Comparison of ENCODE assay signal across 7 mouse cellular contexts in genomic region chr13:49370916-49371315, GRCm38 (mm10). TPM values are rescaled to one million over a fixed set of nuclear protein-coding genes. Genes with fewer than 3 reads are reported as not detected.
DNase-seq lines count a peak whose midpoint lies in the region; ATAC-seq and TF ChIP-seq lines count a peak whose summit lies in the region.
"Not testable (repeated sequence)": the region's sequence is repeated elsewhere in the genome, so short reads cannot be mapped to it uniquely, and the experiment has no call there.

No protein-coding gene starts in this region.

- not testable (repeated sequence) for DNase-seq in embryonic facial prominence, embryonic 11.5 days (ENCODE audit: low spot score); limb, embryonic 14.5 days (ENCODE audit: low spot score)

- H3K4me1 ChIP-seq in embryonic facial prominence, embryonic 11.5 days (ENCODE audit: control insufficient read depth, insufficient read depth, low read length); limb, embryonic 14.5 days (ENCODE audit: control insufficient read depth, insufficient read depth, low read length): not testable (repeated sequence)
- H3K4me1 ChIP-seq in heart, embryonic 11.5 days (ENCODE audit: control insufficient read depth, insufficient read depth, low read length) = peaks cover 36% of the 10 kb centered on the region
- H3K4me1 ChIP-seq in hindbrain, embryonic 13.5 days (replicated peaks) = peaks cover 24% of the 10 kb centered on the region
- H3K4me1 ChIP-seq in kidney, embryonic 15.5 days = peaks cover 52% of the 10 kb centered on the region
- H3K4me1 ChIP-seq in lung, embryonic 16.5 days (replicated peaks; ENCODE audit: control insufficient read depth, insufficient read depth, low read length) = peaks cover 21% of the 10 kb centered on the region
- H3K4me1 ChIP-seq in neural tube, embryonic 15.5 days = peaks cover 11% of the 10 kb centered on the region; the same call in 1 of the 2 replicates

- not testable (repeated sequence) for TF ChIP-seq POLR2A in limb, embryonic 14.5 days (IDR thresholded peaks at IDR 0.05; ENCODE audit: borderline replicate concordance, extremely low read depth, insufficient read depth, insufficient read length)

- not testable (repeated sequence) for H3K4me3 ChIP-seq in embryonic facial prominence, embryonic 11.5 days (ENCODE audit: low read depth, low read length); heart, embryonic 11.5 days (ENCODE audit: low read depth, low read length); hindbrain, embryonic 13.5 days; kidney, embryonic 15.5 days (replicated peaks); limb, embryonic 14.5 days (replicated peaks; ENCODE audit: low read length); lung, embryonic 16.5 days (ENCODE audit: low read length); neural tube, embryonic 15.5 days (replicated peaks)

- not testable (repeated sequence) for H3K9ac ChIP-seq in embryonic facial prominence, embryonic 11.5 days (replicated peaks; ENCODE audit: low read length); hindbrain, embryonic 13.5 days; neural tube, embryonic 15.5 days (replicated peaks)
- peak overlapping the region; percentile 3; the same call in 1 of the 2 replicates for H3K9ac ChIP-seq in heart, embryonic 11.5 days (ENCODE audit: low read depth, low read length)
- H3K9ac ChIP-seq in kidney, embryonic 15.5 days = 0 out of 2 replicates have a peak overlapping the region, but pooled peaks have one; percentile 23
- H3K9ac ChIP-seq in limb, embryonic 14.5 days (ENCODE audit: low read depth, low read length, severe bottlenecking) = peak overlapping the region; percentile 21; the same call in 1 of the 2 replicates
- H3K9ac ChIP-seq in lung, embryonic 16.5 days (ENCODE audit: low read length) = peak overlapping the region; percentile 29

- WGBS in embryonic facial prominence, embryonic 11.5 days = 67% methylated on average over 5 of the region's 5 CpGs
- whole genome bisulfite sequencing in heart, embryonic 11.5 days (ENCODE audit: insufficient replicate concordance) = 67% methylated on average over 5 of the region's 5 CpGs
- 86% methylated on average over 5 of the region's 5 CpGs for WGBS in hindbrain, embryonic 13.5 days
- 18% methylated on average over 5 of the region's 5 CpGs for WGBS in kidney, embryonic 15.5 days
- WGBS in limb, embryonic 14.5 days = 83% methylated on average over 5 of the region's 5 CpGs
- WGBS in lung, embryonic 16.5 days = 45% methylated on average over 5 of the region's 5 CpGs
- 85% methylated on average over 5 of the region's 5 CpGs for WGBS in neural tube, embryonic 15.5 days

- H3K27me3 ChIP-seq in embryonic facial prominence, embryonic 11.5 days (ENCODE audit: control insufficient read depth, insufficient read depth, low read length); heart, embryonic 11.5 days (ENCODE audit: control insufficient read depth, insufficient read depth, low read length); hindbrain, embryonic 13.5 days; kidney, embryonic 15.5 days; limb, embryonic 14.5 days (ENCODE audit: control insufficient read depth, insufficient read depth, low read length); lung, embryonic 16.5 days (ENCODE audit: control insufficient read depth, insufficient read depth, low read depth, low read length); neural tube, embryonic 15.5 days (replicated peaks): not testable (repeated sequence)

- not testable (repeated sequence) for H3K36me3 ChIP-seq in embryonic facial prominence, embryonic 11.5 days (replicated peaks; ENCODE audit: control insufficient read depth, insufficient read depth, low read depth, low read length); heart, embryonic 11.5 days (ENCODE audit: control insufficient read depth, insufficient read depth, low read length)
- H3K36me3 ChIP-seq in hindbrain, embryonic 13.5 days = peaks cover 53% of the 10 kb centered on the region
- H3K36me3 ChIP-seq in kidney, embryonic 15.5 days = peaks cover 44% of the 10 kb centered on the region
- H3K36me3 ChIP-seq in limb, embryonic 14.5 days (ENCODE audit: control insufficient read depth, insufficient read depth, low read length) = peaks cover 40% of the 10 kb centered on the region
- H3K36me3 ChIP-seq in lung, embryonic 16.5 days (ENCODE audit: control insufficient read depth, insufficient read depth, low read length) = peaks cover 12% of the 10 kb centered on the region; the same call in 1 of the 2 replicates
- peaks cover 32% of the 10 kb centered on the region for H3K36me3 ChIP-seq in neural tube, embryonic 15.5 days

- not testable (repeated sequence) for ATAC-seq in embryonic facial prominence, embryonic 11.5 days (replicated peaks; ENCODE audit: insufficient number of reproducible peaks, low FRiP score, low TSS enrichment, low read depth); heart, embryonic 11.5 days (replicated peaks; ENCODE audit: insufficient number of reproducible peaks, low FRiP score, low TSS enrichment); hindbrain, embryonic 13.5 days (ENCODE audit: low FRiP score); kidney, embryonic 15.5 days (replicated peaks; ENCODE audit: low FRiP score); limb, embryonic 14.5 days (ENCODE audit: low FRiP score, low read depth); lung, embryonic 16.5 days (ENCODE audit: low read depth); neural tube, embryonic 15.5 days (ENCODE audit: low FRiP score)

- H3K4me2 ChIP-seq in embryonic facial prominence, embryonic 11.5 days (ENCODE audit: low read depth, low read length); heart, embryonic 11.5 days; hindbrain, embryonic 13.5 days; limb, embryonic 14.5 days (replicated peaks; ENCODE audit: low read depth, low read length, severe bottlenecking); lung, embryonic 16.5 days (ENCODE audit: low read depth, low read length); neural tube, embryonic 15.5 days: not testable (repeated sequence)
- H3K4me2 ChIP-seq in kidney, embryonic 15.5 days = 0 out of 2 replicates have a peak overlapping the region, but pooled peaks have one; percentile 7

- peak overlapping the region; percentile 52; the same call in 1 of the 2 replicates for H3K27ac ChIP-seq in embryonic facial prominence, embryonic 11.5 days (replicated peaks; ENCODE audit: low read depth, low read length)
- peak overlapping the region; percentile 83 for H3K27ac ChIP-seq in heart, embryonic 11.5 days (ENCODE audit: low read depth, low read length)
- peak overlapping the region; percentile 60 for H3K27ac ChIP-seq in hindbrain, embryonic 13.5 days
- peak overlapping the region; percentile 87 for H3K27ac ChIP-seq in kidney, embryonic 15.5 days
- not testable (repeated sequence) for H3K27ac ChIP-seq in limb, embryonic 14.5 days (replicated peaks; ENCODE audit: low read depth, low read length)
- peak overlapping the region; percentile 85 for H3K27ac ChIP-seq in lung, embryonic 16.5 days (ENCODE audit: low read length)
- H3K27ac ChIP-seq in neural tube, embryonic 15.5 days (replicated peaks) = peak overlapping the region; percentile 65; the same call in 1 of the 2 replicates

- not testable (repeated sequence) for H3K9me3 ChIP-seq in embryonic facial prominence, embryonic 11.5 days (replicated peaks; ENCODE audit: control insufficient read depth, low read length); heart, embryonic 11.5 days (replicated peaks; ENCODE audit: control insufficient read depth, low read length); hindbrain, embryonic 13.5 days; kidney, embryonic 15.5 days (replicated peaks); limb, embryonic 14.5 days (ENCODE audit: control insufficient read depth, low read length); lung, embryonic 16.5 days (ENCODE audit: control insufficient read depth, low read length); neural tube, embryonic 15.5 days (replicated peaks)

RNA-seq across cellular contexts. Expression of gene Bicd2, which starts 29.5 kb away (rescaled TPM):
- 22.9 and 26.0 TPM in 2 replicates for polyA plus RNA-seq in embryonic facial prominence, embryonic 11.5 days (2014; fragmentation: Nextera tagmentation; extraction: Ambion mirVana)
- polyA plus RNA-seq in heart, embryonic 11.5 days (2014; fragmentation: Nextera tagmentation; extraction: Ambion mirVana) = 34.0 and 42.8 TPM in 2 replicates
- 28.2 and 29.3 TPM in 2 replicates for polyA plus RNA-seq in hindbrain, embryonic 13.5 days (2015; fragmentation: Nextera tagmentation; extraction: Ambion mirVana)
- polyA plus RNA-seq in kidney, embryonic 15.5 days (2015; fragmentation: Nextera tagmentation; extraction: Ambion mirVana) = 25.0 and 26.5 TPM in 2 replicates
- polyA plus RNA-seq in limb, embryonic 14.5 days (2012; rRNA removed) = 30.5 and 30.7 TPM in 2 replicates
- 30.8 and 34.1 TPM in 2 replicates for polyA plus RNA-seq in limb, embryonic 14.5 days (2014; fragmentation: Nextera tagmentation; extraction: Ambion mirVana)
- polyA plus RNA-seq in lung, embryonic 16.5 days (2015; fragmentation: Nextera tagmentation; extraction: Ambion mirVana) = 31.2 and 32.1 TPM in 2 replicates
- 28.3 and 30.3 TPM in 2 replicates for polyA plus RNA-seq in neural tube, embryonic 15.5 days (2015; fragmentation: Nextera tagmentation; extraction: Ambion mirVana)

RNA-seq across cellular contexts. Expression of gene Ippk, which starts 50.1 kb away (rescaled TPM):
- 13.5 and 14.9 TPM in 2 replicates for polyA plus RNA-seq in embryonic facial prominence, embryonic 11.5 days (2014; fragmentation: Nextera tagmentation; extraction: Ambion mirVana)
- polyA plus RNA-seq in heart, embryonic 11.5 days (2014; fragmentation: Nextera tagmentation; extraction: Ambion mirVana) = 11.1 and 11.6 TPM in 2 replicates
- 14.0 and 15.0 TPM in 2 replicates for polyA plus RNA-seq in hindbrain, embryonic 13.5 days (2015; fragmentation: Nextera tagmentation; extraction: Ambion mirVana)
- polyA plus RNA-seq in kidney, embryonic 15.5 days (2015; fragmentation: Nextera tagmentation; extraction: Ambion mirVana) = 16.5 and 17.9 TPM in 2 replicates
- 9.0 and 9.8 TPM in 2 replicates for polyA plus RNA-seq in limb, embryonic 14.5 days (2012; rRNA removed)
- polyA plus RNA-seq in limb, embryonic 14.5 days (2014; fragmentation: Nextera tagmentation; extraction: Ambion mirVana) = 14.3 and 14.5 TPM in 2 replicates
- polyA plus RNA-seq in lung, embryonic 16.5 days (2015; fragmentation: Nextera tagmentation; extraction: Ambion mirVana) = 15.7 and 16.2 TPM in 2 replicates
- polyA plus RNA-seq in neural tube, embryonic 15.5 days (2015; fragmentation: Nextera tagmentation; extraction: Ambion mirVana) = 13.1 and 13.6 TPM in 2 replicates

RNA-seq across cellular contexts. Expression of gene Fgd3, which starts 50.8 kb away (rescaled TPM):
- polyA plus RNA-seq in embryonic facial prominence, embryonic 11.5 days (2014; fragmentation: Nextera tagmentation; extraction: Ambion mirVana) = 0.95 and 1.2 TPM in 2 replicates
- 0.10 and 0.64 TPM in 2 replicates for polyA plus RNA-seq in heart, embryonic 11.5 days (2014; fragmentation: Nextera tagmentation; extraction: Ambion mirVana)
- polyA plus RNA-seq in hindbrain, embryonic 13.5 days (2015; fragmentation: Nextera tagmentation; extraction: Ambion mirVana) = 1.4 and 2.0 TPM in 2 replicates
- polyA plus RNA-seq in kidney, embryonic 15.5 days (2015; fragmentation: Nextera tagmentation; extraction: Ambion mirVana) = 0.74 and 0.78 TPM in 2 replicates
- polyA plus RNA-seq in limb, embryonic 14.5 days (2012; rRNA removed) = 1.1 and 1.2 TPM in 2 replicates
- 0.40 and 0.78 TPM in 2 replicates for polyA plus RNA-seq in limb, embryonic 14.5 days (2014; fragmentation: Nextera tagmentation; extraction: Ambion mirVana)
- polyA plus RNA-seq in lung, embryonic 16.5 days (2015; fragmentation: Nextera tagmentation; extraction: Ambion mirVana) = 0.26 and 0.33 TPM in 2 replicates
- polyA plus RNA-seq in neural tube, embryonic 15.5 days (2015; fragmentation: Nextera tagmentation; extraction: Ambion mirVana) = 2.1 and 2.2 TPM in 2 replicates
